Comparison of ENCODE assay signal across 9 mouse cellular contexts in genomic region chr1:133380347-133381065, GRCm38 (mm10). TPM values are rescaled to one million over a fixed set of nuclear protein-coding genes. Genes with fewer than 3 reads are reported as not detected.
DNase-seq lines count a peak whose midpoint lies in the region; ATAC-seq and TF ChIP-seq lines count a peak whose summit lies in the region.
"Had no signal": no experiment of that assay in that cellular context is flagged by ENCODE, and none has a peak within 500 bp of the region (broad histone marks: within the 10 kb centered on the region; RNA-seq: fewer than 3 reads in every experiment).

No protein-coding gene starts in this region.

- intact Hi-C loops in gastrocnemius, adult 2 months (cut with DNase I): loop anchor here (5.0 kb wide), 1 partner anchor 337 kb away; no protein-coding TSS in a partner anchor
- intact Hi-C loops in gastrocnemius, postnatal 36 days (cut with DNase I): loop anchor here (2.0 to 10.0 kb wide), 2 partner anchors 230 to 334 kb away; partner anchors contain the start of gene Snrpe

- H3K9me3 ChIP-seq in lung, embryonic 14.5 days (ENCODE audit: low read depth, low read length): no peaks in the 10 kb centered on the region
- H3K9me3 ChIP-seq: limb, embryonic 13.5 days had no signal

- H3K9ac ChIP-seq in lung, embryonic 14.5 days: no peak overlapping the region
- H3K9ac ChIP-seq: limb, embryonic 13.5 days had no signal

- no peaks in the 10 kb centered on the region for H3K27me3 ChIP-seq in lung, embryonic 14.5 days (ENCODE audit: insufficient read depth, low read length)
- H3K27me3 ChIP-seq: limb, embryonic 13.5 days had no signal

- no peaks in the 10 kb centered on the region for H3K4me1 ChIP-seq in lung, embryonic 14.5 days (ENCODE audit: insufficient read depth)
- H3K4me1 ChIP-seq: limb, embryonic 13.5 days had no signal

- no peak overlapping the region for H3K4me3 ChIP-seq in gastrocnemius, adult 2 months
- no peak overlapping the region for H3K4me3 ChIP-seq in lung, embryonic 14.5 days (ENCODE audit: low read depth, low read length)
- H3K4me3 ChIP-seq: limb, embryonic 13.5 days had no signal

- 64% methylated on average over 14 of the region's 14 CpGs for WGBS in lung, embryonic 14.5 days

- H3K36me3 ChIP-seq in lung, embryonic 14.5 days (ENCODE audit: insufficient read depth): peaks cover 11% of the 10 kb centered on the region; the same call in 1 of the 2 replicates

- 0 out of 2 replicates have a peak overlapping the region, but pooled peaks have one; percentile 32 for H3K27ac ChIP-seq in gastrocnemius, adult 2 months
- no peak overlapping the region for H3K27ac ChIP-seq in lung, embryonic 14.5 days (ENCODE audit: low read depth)
- H3K27ac ChIP-seq: limb, embryonic 13.5 days had no signal

- DNase-seq in gastrocnemius, adult 2 months: peak; percentile 47
- DNase-seq in gastrocnemius, postnatal 36 days: no peak
- DNase-seq in right cerebral cortex, postnatal 4 days: peak; percentile 42
- DNase-seq in right cerebral cortex, postnatal 14 days: no peak
- peak; percentile 74 for DNase-seq in embryo, embryonic 11 days
- DNase-seq in lung, embryonic 14.5 days: peak; percentile 81
- no peak for DNase-seq in c-Kit-positive CD71-positive TER-119-positive erythroid progenitor cells, embryonic 14.5 days (ENCODE audit: low spot score)
- no peak for DNase-seq in left cerebral cortex, adult 8-10 months (ENCODE audit: low spot score in 2 of 2)

- ATAC-seq in lung, embryonic 14.5 days (ENCODE audit: insufficient read depth): no peak; the same call in 1 of the 2 replicates

- peak; percentile 75 for TF ChIP-seq CTCF in gastrocnemius, adult 2 months (IDR thresholded peaks at IDR 0.05)
- peak; percentile 76 for TF ChIP-seq CTCF in lung, embryonic 14.5 days (IDR thresholded peaks at IDR 0.05; ENCODE audit: low read depth)

- no peak overlapping the region for H3K4me2 ChIP-seq in lung, embryonic 14.5 days
- H3K4me2 ChIP-seq: limb, embryonic 13.5 days had no signal

RNA-seq across cellular contexts. Expression of gene Etnk2, which starts 17.1 kb away (rescaled TPM):
- total RNA-seq in gastrocnemius, adult 2 months (2021): under 1 TPM; 0.10 to 0.20 TPM
- under 1 TPM in 1 of 2 experiments, not detected in 1; 0.18 TPM for total RNA-seq in gastrocnemius, postnatal 36 days (2021)
- 2.8 and 3.7 TPM in 2 replicates for polyA plus RNA-seq in lung, embryonic 14.5 days (2014; fragmentation: Nextera tagmentation; extraction: Ambion mirVana)
- 1 to 10 TPM; 7.1 to 9.9 (median 7.9) TPM for total RNA-seq in left cerebral cortex, adult 8-10 months (2022)

RNA-seq across cellular contexts. Expression of gene Ren1, which starts 30.2 kb away (rescaled TPM):
- under 1 TPM in 1 of 2 experiments, not detected in 1; 0.15 TPM for total RNA-seq in gastrocnemius, adult 2 months (2021)
- total RNA-seq in gastrocnemius, postnatal 36 days (2021): not detected
- polyA plus RNA-seq in lung, embryonic 14.5 days (2014; fragmentation: Nextera tagmentation; extraction: Ambion mirVana): 0.80 and 0.86 TPM in 2 replicates
- not detected for total RNA-seq in left cerebral cortex, adult 8-10 months (2022)

RNA-seq across cellular contexts. Expression of gene Sox13, which starts 43.7 kb away (rescaled TPM):
- total RNA-seq in gastrocnemius, adult 2 months (2021): 10 to 100 TPM in 1 of 2 experiments, 1 to 10 TPM in 1; 8.9 to 12.4 TPM
- total RNA-seq in gastrocnemius, postnatal 36 days (2021): 1 to 10 TPM; 6.7 to 9.6 TPM
- 7.8 and 9.4 TPM in 2 replicates for polyA plus RNA-seq in lung, embryonic 14.5 days (2014; fragmentation: Nextera tagmentation; extraction: Ambion mirVana)
- total RNA-seq in left cerebral cortex, adult 8-10 months (2022): 10 to 100 TPM in 3 of 4 experiments, 1 to 10 TPM in 1; 8.0 to 12.5 (median 11.4) TPM

RNA-seq across cellular contexts. Expression of gene Kiss1, which starts 58.8 kb away (rescaled TPM):
- not detected for total RNA-seq in gastrocnemius, adult 2 months (2021)
- total RNA-seq in gastrocnemius, postnatal 36 days (2021): not detected
- 6.6 and 7.1 TPM in 2 replicates for polyA plus RNA-seq in lung, embryonic 14.5 days (2014; fragmentation: Nextera tagmentation; extraction: Ambion mirVana)
- not detected for total RNA-seq in left cerebral cortex, adult 8-10 months (2022)
- polyA plus RNA-seq: limb, embryonic 13.5 days had no signal

Comparison
In these comparisons a context has a peak if more than half of its experiments do, and no peak if none do; other contexts are left out.
1. DNase-seq: peak in gastrocnemius, adult 2 months (single experiment), right cerebral cortex, postnatal 4 days (single experiment), embryo, embryonic 11 days (single experiment) and lung, embryonic 14.5 days (single experiment); none in gastrocnemius, postnatal 36 days (0 of 2), right cerebral cortex, postnatal 14 days (single experiment), c-Kit-positive CD71-positive TER-119-positive erythroid progenitor cells, embryonic 14.5 days (single experiment) and left cerebral cortex, adult 8-10 months (0 of 2).
2. RNA of gene Etnk2, which starts 17.1 kb away (total RNA-seq): 7.1 to 9.9 TPM in left cerebral cortex, adult 8-10 months; 0.10 to 0.20 TPM in gastrocnemius, adult 2 months and 0.18 TPM in gastrocnemius, postnatal 36 days; every median in the first group is over 4 times any median in the second.